Mouse (Mus musculus): ENCODE measurements around the gene Slc12a7. TPM values are rescaled to one million over a fixed set of nuclear protein-coding genes. Genes with fewer than 3 reads are reported as not detected.

Gene Slc12a7
- polyA plus RNA-seq, 1 experiment from 2014 or later: 21.5 TPM

GRCm38 (mm10) chr13:73782486-73782885 is 49.6 kb downstream of the Slc12a7 start:
- Histone ChIP-seq H3K4me1 (peaks cover 11% of the 10 kb centered on the region), H3K9ac (no peak overlapping the region), H3K4me2 (no peak overlapping the region), H3K36me3 (peaks cover 41% of the 10 kb centered on the region), H3K4me3 (no peak overlapping the region), H3K27me3 (no peaks in the 10 kb centered on the region), H3K9me3 (no peaks in the 10 kb centered on the region), H3K27ac (no peak overlapping the region)
- no peak for ATAC-seq (ENCODE audit: insufficient number of reproducible peaks, insufficient read depth, low FRiP score, low TSS enrichment, low read depth)
- 51% methylated on average over 5 of the region's 5 CpGs for WGBS

DNA sequence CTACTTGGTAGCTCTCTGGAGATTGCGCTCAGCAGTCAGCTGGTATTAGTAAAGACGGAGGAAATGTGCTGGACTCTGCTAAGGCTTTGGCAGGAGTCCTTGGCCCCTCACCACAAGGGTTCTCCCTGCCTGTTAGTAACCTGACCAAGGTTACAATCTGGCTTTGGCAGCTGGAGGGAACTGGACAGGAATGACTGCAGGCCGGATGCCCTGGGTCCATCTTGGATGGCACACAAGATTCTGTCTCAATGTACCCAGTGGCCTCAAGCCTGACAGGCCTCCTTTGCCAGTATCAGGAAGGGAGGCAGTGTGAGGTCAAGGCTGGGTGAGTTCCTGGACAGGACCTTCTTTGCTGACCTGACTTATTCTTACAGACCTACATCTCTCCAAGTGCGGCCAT is 59.3 kb downstream of the Slc12a7 start:
- WGBS: 95% methylated on average over 4 of the region's 4 CpGs
- H3K4me2 ChIP-seq: no peak overlapping the region
- no peak overlapping the region for H3K27ac ChIP-seq
- peaks cover 95% of the 10 kb centered on the region for H3K36me3 ChIP-seq
- no peak overlapping the region for H3K4me3 ChIP-seq
- no peak for ATAC-seq (ENCODE audit: insufficient number of reproducible peaks, insufficient read depth, low FRiP score, low TSS enrichment, low read depth)
- H3K4me1 ChIP-seq: no peaks in the 10 kb centered on the region
- no peaks in the 10 kb centered on the region for H3K9me3 ChIP-seq
- H3K27me3 ChIP-seq: no peaks in the 10 kb centered on the region
- no peak overlapping the region for H3K9ac ChIP-seq

DNA sequence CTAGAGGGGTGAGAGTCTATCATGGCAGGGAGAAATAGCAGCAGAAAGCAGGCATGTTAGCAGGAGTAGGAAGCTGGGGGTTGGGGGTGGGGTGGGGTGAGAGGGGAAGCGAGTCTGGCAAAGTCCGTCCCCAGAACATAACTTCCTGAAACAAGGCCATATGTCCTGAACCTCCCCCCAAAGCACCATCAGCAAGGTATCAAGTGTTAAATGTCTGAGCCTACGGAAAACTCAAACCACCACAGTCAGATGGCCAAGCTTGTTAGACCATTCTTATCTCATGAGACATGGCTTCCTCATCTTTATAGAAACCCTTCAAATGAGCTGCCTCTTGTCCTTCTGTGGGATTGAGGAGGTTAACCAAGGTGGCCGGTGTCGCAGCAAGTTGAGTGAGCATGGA is 60.3 kb downstream of the Slc12a7 start:
- H3K36me3 ChIP-seq: peaks cover 95% of the 10 kb centered on the region
- no peaks in the 10 kb centered on the region for H3K9me3 ChIP-seq
- H3K9ac ChIP-seq: no peak overlapping the region
- H3K4me2 ChIP-seq: no peak overlapping the region
- no peak overlapping the region for H3K27ac ChIP-seq
- no peaks in the 10 kb centered on the region for H3K27me3 ChIP-seq
- H3K4me3 ChIP-seq: no peak overlapping the region
- no peaks in the 10 kb centered on the region for H3K4me1 ChIP-seq
- WGBS: 88% methylated on average over 5 of the region's 5 CpGs
- ATAC-seq (ENCODE audit: insufficient number of reproducible peaks, insufficient read depth, low FRiP score, low TSS enrichment, low read depth): no peak

- Histone ChIP-seq H3K9ac (no peak overlapping the region), H3K4me3 (no peak overlapping the region), H3K36me3 (peaks cover 100% of the 10 kb centered on the region), H3K9me3 (no peaks in the 10 kb centered on the region), H3K27ac (no peak overlapping the region), H3K27me3 (no peaks in the 10 kb centered on the region), H3K4me1 (no peaks in the 10 kb centered on the region), H3K4me2 (no peak overlapping the region)
- no peak for ATAC-seq (ENCODE audit: insufficient number of reproducible peaks, insufficient read depth, low FRiP score, low TSS enrichment, low read depth)
- WGBS: 86% methylated on average over 5 of the region's 5 CpGs
Observed at GRCm38 (mm10) chr13:73799110-73799509, 66.2 kb downstream of the Slc12a7 start.

GRCm38 (mm10) chr13:73803450-73804178 is 70.7 kb downstream of the Slc12a7 start:
- H3K4me2 ChIP-seq: no peak overlapping the region
- H3K4me3 ChIP-seq: no peak overlapping the region
- no peak overlapping the region for H3K27ac ChIP-seq
- H3K9ac ChIP-seq: no peak overlapping the region
- no peak; the same call in 1 of the 2 replicates for ATAC-seq (ENCODE audit: insufficient number of reproducible peaks, insufficient read depth, low FRiP score, low TSS enrichment, low read depth)
- H3K36me3 ChIP-seq: peaks cover 91% of the 10 kb centered on the region
- 92% methylated on average over 8 of the region's 8 CpGs for WGBS
- no peaks in the 10 kb centered on the region for H3K27me3 ChIP-seq
- no peaks in the 10 kb centered on the region for H3K4me1 ChIP-seq
- H3K9me3 ChIP-seq: no peaks in the 10 kb centered on the region

DNA sequence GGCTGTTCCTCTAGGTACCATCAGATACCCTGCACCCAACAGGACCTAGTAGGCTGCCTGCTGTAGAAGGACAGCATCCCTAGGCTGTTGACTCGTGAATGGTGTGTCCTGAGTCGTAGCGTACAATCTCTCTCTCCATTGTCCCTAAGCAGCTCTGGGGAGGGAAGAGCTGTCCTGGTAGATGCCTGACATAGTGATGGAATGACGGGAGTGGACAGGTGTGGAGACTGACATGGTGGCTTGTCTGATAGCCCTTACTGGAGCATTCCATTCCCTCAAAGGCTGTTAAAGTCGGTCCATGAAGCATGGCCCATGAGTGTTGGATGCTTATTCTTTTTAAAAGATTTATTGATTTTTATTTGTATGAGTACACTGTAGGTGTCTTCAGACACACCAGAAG is 72.0 kb downstream of the Slc12a7 start:
- WGBS: 93% methylated on average over 5 of the region's 5 CpGs
- ATAC-seq (ENCODE audit: insufficient number of reproducible peaks, insufficient read depth, low FRiP score, low TSS enrichment, low read depth): no peak

DNA sequence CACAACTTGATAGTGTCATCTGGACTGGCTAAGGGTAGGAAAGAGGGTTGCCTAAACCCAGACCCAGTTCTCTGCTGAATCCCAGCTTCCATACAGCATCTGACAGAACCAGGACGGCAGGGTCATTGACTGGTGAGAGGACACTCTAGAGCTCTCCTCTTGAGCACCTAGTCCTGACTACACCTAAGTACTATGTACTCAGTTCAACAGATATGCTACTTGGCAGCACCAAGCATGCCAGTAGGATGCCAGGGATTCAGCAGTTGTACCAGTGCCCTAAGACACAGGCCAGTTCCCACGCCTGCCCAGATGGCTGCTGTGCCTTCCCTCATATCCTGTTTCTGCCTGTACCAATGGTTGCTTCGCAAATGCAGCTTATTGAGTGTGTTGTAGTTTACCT is 80.0 kb downstream of the Slc12a7 start:
- WGBS: 91% methylated on average over 3 of the region's 3 CpGs
- Histone ChIP-seq H3K27me3 (no peaks in the 10 kb centered on the region), H3K9me3 (no peaks in the 10 kb centered on the region), H3K4me1 (no peaks in the 10 kb centered on the region), H3K9ac (no peak overlapping the region), H3K4me2 (no peak overlapping the region), H3K36me3 (peaks cover 95% of the 10 kb centered on the region), H3K4me3 (no peak overlapping the region), H3K27ac (no peak overlapping the region)
- no peak for ATAC-seq (ENCODE audit: insufficient number of reproducible peaks, insufficient read depth, low FRiP score, low TSS enrichment, low read depth)

More for the DNA sequence above, 72.0 kb downstream of the Slc12a7 start:
- no peak overlapping the region for H3K4me3 ChIP-seq
- H3K4me2 ChIP-seq: no peak overlapping the region
- no peaks in the 10 kb centered on the region for H3K27me3 ChIP-seq
- H3K4me1 ChIP-seq: no peaks in the 10 kb centered on the region
- no peak overlapping the region for H3K27ac ChIP-seq
- no peaks in the 10 kb centered on the region for H3K9me3 ChIP-seq
- H3K9ac ChIP-seq: no peak overlapping the region
- peaks cover 91% of the 10 kb centered on the region for H3K36me3 ChIP-seq

- H3K4me1 ChIP-seq: no peaks in the 10 kb centered on the region
- H3K27ac ChIP-seq: no peak overlapping the region
- WGBS: 94% methylated on average over 7 of the region's 7 CpGs
- H3K4me3 ChIP-seq: no peak overlapping the region
- H3K27me3 ChIP-seq: no peaks in the 10 kb centered on the region
- peaks cover 94% of the 10 kb centered on the region for H3K36me3 ChIP-seq
- no peaks in the 10 kb centered on the region for H3K9me3 ChIP-seq
- no peak overlapping the region for H3K4me2 ChIP-seq
- no peak overlapping the region for H3K9ac ChIP-seq
- ATAC-seq (ENCODE audit: insufficient number of reproducible peaks, insufficient read depth, low FRiP score, low TSS enrichment, low read depth): no peak
Observed at GRCm38 (mm10) chr13:73814181-73814580, 81.3 kb downstream of the Slc12a7 start.

DNA sequence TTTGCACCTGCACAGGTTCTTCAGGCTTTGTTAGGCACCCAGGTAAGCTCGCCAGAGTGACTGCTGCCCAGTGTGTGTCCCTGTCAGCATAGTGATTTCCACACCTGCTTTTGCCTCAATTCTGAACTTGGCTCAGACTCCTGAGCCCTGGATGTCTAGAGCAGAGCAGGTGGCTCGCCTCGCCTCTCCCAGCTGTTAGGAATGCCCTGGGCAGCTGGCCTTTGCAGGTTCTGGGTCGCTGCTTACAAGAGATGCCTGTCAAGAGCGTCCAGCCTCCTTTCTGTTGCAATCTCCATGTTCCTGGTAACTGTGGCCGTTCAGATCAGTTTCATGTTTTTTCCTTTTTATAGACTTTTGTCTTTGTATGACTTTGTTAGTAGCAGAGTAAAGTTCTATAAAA is 83.4 kb downstream of the Slc12a7 start:
- Histone ChIP-seq H3K4me1 (no peaks in the 10 kb centered on the region), H3K9me3 (no peaks in the 10 kb centered on the region), H3K36me3 (peaks cover 90% of the 10 kb centered on the region), H3K4me3 (no peak overlapping the region), H3K9ac (no peak overlapping the region), H3K27me3 (no peaks in the 10 kb centered on the region), H3K27ac (no peak overlapping the region), H3K4me2 (no peak overlapping the region)
- 77% methylated on average over 6 of the region's 6 CpGs for WGBS
- ATAC-seq (ENCODE audit: insufficient number of reproducible peaks, insufficient read depth, low FRiP score, low TSS enrichment, low read depth): no peak

DNA sequence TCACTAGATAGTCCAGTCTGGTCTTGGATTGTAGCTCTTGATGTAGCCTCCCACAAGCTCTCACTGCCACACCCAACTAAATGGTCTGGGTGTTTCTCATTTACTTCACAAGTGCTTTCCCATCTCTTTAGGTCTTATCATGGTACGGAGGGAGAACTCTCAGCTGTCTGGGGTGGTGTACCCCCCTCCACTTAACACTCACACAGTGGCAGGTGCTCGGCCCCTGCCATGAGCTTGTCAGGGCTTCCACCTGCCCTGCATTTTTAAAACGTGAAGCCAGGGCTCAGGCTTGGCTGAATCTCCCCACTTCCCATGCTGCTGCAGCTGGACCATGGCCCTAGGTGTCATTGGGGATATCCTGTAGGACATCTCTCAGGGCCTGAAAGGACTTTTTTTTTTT is 86.0 kb downstream of the Slc12a7 start:
- 79% methylated on average over 3 of the region's 3 CpGs for WGBS
- Histone ChIP-seq H3K36me3 (peaks cover 83% of the 10 kb centered on the region), H3K9ac (no peak overlapping the region), H3K27me3 (no peaks in the 10 kb centered on the region), H3K4me1 (no peaks in the 10 kb centered on the region), H3K4me2 (no peak overlapping the region), H3K4me3 (no peak overlapping the region), H3K27ac (no peak overlapping the region), H3K9me3 (no peaks in the 10 kb centered on the region)
- no peak for ATAC-seq (ENCODE audit: insufficient number of reproducible peaks, insufficient read depth, low FRiP score, low TSS enrichment, low read depth)

DNA sequence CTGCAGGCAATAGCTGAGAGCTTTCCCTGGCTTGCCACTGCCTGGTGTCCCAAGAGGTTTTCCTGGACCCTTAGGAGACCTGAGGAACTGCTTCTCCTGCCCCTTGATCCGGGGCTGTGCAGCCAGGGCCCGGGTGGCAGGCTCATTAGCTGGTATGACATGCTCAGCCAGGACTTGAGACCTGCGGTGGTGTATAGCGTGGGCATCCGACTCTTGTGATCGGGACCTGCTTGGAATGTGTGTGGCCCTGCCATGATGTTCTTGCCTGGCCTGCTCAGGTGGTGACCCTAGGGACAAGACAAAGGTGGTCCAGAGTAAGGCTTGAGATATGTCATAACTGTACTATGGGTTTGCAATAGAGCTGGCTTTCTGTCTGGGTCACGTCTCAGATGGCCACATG is 88.4 kb downstream of the Slc12a7 start:
- H3K27ac ChIP-seq: no peak overlapping the region
- H3K36me3 ChIP-seq: peaks cover 83% of the 10 kb centered on the region
- WGBS: 90% methylated on average over 7 of the region's 7 CpGs

DNA sequence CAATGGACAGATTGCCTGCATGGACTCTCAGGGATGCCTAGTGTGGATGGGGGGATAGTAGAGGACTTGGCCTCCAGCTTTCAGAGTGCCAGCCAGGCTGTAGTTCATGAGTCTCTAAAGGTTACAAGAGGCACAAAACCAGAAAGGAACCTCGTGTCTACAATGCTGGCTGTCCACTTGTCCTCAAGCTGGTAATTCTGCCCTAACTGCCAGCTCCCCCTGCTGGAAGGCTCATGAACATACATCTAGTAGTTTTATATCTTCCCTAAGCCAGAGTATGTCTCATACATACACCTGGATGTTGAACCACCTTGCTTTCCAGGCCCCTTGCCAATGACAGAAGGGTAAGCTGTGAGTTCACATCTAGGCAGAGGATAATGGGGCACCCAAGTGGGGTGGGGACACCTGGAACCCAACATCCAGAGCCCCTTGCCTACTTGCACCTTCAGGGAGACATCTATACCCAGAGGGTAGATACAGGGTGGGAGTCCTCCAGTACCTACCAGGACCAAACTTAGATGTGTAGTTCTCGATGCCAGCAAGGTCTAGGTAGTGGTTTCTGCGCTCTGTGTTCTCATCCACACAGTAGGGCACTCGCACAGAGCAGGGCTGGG is 89.4 kb downstream of the Slc12a7 start:
- Histone ChIP-seq H3K4me3 (no peak overlapping the region), H3K27me3 (no peaks in the 10 kb centered on the region), H3K9me3 (no peaks in the 10 kb centered on the region), H3K9ac (no peak overlapping the region), H3K36me3 (peaks cover 79% of the 10 kb centered on the region), H3K27ac (no peak overlapping the region), H3K4me1 (peaks cover 2% of the 10 kb centered on the region), H3K4me2 (no peak overlapping the region)
- 73% methylated on average over 4 of the region's 4 CpGs for WGBS
- no peak for ATAC-seq (ENCODE audit: insufficient number of reproducible peaks, insufficient read depth, low FRiP score, low TSS enrichment, low read depth)

More for the DNA sequence above, 88.4 kb downstream of the Slc12a7 start:
- no peak overlapping the region for H3K4me2 ChIP-seq
- no peak overlapping the region for H3K9ac ChIP-seq
- no peaks in the 10 kb centered on the region for H3K4me1 ChIP-seq
- no peaks in the 10 kb centered on the region for H3K9me3 ChIP-seq
- H3K27me3 ChIP-seq: no peaks in the 10 kb centered on the region
- ATAC-seq (ENCODE audit: insufficient number of reproducible peaks, insufficient read depth, low FRiP score, low TSS enrichment, low read depth): no peak
- H3K4me3 ChIP-seq: no peak overlapping the region
